Mouse (Mus musculus) T-helper 17 cell (primary cell): ENCODE data around the gene Sppl2b.

ENCODE experiments used
- in situ Hi-C, 2 experiments: fragments of 300-600 bp; cut with MboI, MseI; formaldehyde crosslinking; loops; 1 replicate in 1 of 2; 2 replicates in 1 of 2; pipeline ENCODE4 v1.15.1; 2025; ENCODE audit warnings: high pct_unique_total_duplicates in 2 of 2

Sppl2b gene

GRCm38 (mm10) chr10:80896581-80897485 lies 41.8 kb downstream of the Sppl2b start:
- in situ Hi-C loops: no loop called here

DNA sequence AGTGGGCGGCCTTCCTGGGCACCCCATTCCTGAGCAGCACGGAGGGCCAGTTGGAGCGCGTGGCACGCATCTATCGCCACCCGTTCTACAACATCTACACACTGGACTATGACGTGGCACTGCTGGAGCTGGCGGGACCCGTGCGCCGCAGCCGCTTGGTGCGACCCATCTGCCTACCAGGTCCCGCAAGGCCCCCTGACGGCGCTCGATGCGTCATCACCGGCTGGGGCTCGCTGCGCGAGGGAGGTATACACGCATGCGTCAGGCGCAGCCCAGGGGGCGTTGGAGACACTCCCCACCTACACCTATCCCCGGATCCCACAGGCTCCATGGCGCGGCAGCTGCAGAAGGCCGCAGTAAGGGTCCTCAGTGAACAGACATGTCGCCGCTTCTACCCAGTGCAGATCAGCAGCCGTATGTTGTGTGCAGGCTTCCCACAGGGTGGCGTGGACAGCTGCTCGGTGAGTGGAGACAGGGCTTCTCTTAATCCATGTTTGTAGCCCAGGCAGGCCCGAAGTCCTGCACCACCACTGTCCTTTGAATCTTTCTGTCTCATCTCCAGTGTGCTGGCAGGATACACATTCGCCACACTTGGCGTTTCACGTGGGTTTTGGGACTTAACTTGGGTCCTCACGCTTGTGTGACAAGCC lies 42.9 kb downstream of the Sppl2b start:
- in situ Hi-C loops: no loop called here

DNA sequence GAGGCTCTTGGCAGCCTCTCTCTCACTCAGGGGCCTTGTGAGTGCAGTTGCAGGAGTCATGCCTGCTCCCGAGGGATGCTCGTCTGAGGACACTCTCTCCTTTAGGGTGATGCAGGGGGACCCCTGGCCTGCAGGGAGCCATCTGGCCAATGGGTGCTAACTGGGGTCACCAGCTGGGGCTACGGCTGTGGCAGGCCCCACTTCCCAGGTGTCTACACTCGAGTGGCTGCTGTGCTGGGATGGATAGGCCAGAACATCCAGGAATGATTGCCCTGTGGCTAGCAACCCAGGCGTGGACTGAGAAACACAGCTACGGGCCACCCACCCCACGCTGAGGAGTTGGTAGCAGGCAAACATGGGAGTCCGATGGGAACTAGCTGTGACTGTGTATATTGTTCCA lies 44.0 kb downstream of the Sppl2b start:
- in situ Hi-C loops: no loop called here

DNA sequence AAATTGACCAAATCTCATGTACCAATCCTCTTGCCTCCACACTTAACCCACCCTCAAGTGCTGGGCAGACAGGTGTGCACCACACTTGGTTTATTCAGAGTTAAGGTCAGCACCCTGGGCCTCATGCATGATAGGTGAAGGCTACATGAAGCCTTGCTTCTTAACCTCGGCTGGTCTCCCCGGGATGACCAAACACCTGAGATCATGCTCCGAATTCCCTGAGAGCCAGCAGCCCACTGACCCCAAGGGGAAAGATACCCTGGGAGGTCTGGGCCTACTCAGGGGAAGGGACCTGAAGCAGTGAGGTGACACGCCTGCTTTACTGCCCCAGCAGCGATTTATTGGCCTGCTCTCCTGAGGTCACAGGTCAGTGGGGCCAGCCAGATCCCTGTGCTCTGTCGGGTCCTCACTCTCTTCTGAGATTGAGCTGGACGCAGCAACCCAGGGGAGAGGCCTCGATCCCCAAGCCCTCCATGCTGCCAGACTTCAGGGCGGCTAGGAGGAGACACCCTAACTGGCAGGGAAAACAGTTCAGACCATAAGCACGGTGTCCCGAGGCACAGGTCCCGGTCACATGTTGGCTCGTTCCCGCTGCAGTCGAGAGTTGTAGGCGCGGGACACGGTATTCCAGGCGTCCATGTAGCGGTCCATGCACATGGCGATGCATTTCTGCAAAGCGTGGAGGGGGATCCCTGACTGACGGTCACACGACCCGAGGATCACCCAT lies 44.7 kb downstream of the Sppl2b start:
- in situ Hi-C loops: no loop called here

- in situ Hi-C loops: no loop called here
Measured at GRCm38 (mm10) chr10:80900318-80901247, 45.5 kb downstream of the Sppl2b start, which contains the start of gene Timm13. Gene Timm13 (minus strand): TSS chr10:80900969.

GRCm38 (mm10) chr10:80901409-80902272 lies 46.6 kb downstream of the Sppl2b start:
- in situ Hi-C loops: no loop called here

- in situ Hi-C loops: no loop called here
Measured at GRCm38 (mm10) chr10:80902273-80902940, 47.3 kb downstream of the Sppl2b start.

- in situ Hi-C loops: no loop called here
Measured at GRCm38 (mm10) chr10:80903282-80903681, 48.2 kb downstream of the Sppl2b start.

GRCm38 (mm10) chr10:80904004-80904693 lies 49.1 kb downstream of the Sppl2b start:
- in situ Hi-C loops: no loop called here

DNA sequence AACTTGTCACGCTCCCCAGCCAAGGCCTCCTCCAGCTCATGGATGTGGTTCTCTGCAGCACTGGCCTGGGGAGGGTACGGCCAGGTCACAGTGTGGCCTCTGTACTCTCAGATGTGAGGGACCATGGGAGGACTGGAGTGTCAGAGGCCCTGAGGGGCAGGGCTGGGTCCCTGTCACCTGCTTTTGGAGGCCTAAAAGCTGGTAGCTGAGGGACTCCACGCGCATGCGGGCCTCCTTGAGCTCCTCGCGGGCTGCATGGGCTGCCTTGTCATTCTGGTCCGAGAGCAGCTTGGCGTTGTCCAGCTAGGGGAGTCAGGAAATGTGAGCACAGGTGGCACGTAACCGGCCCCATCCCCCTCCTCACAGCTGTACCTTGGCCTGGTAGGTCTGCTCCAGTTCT lies 49.6 kb downstream of the Sppl2b start:
- in situ Hi-C loops: no loop called here

- in situ Hi-C loops: no loop called here
Measured at GRCm38 (mm10) chr10:80909375-80910162, 54.5 kb downstream of the Sppl2b start.

DNA sequence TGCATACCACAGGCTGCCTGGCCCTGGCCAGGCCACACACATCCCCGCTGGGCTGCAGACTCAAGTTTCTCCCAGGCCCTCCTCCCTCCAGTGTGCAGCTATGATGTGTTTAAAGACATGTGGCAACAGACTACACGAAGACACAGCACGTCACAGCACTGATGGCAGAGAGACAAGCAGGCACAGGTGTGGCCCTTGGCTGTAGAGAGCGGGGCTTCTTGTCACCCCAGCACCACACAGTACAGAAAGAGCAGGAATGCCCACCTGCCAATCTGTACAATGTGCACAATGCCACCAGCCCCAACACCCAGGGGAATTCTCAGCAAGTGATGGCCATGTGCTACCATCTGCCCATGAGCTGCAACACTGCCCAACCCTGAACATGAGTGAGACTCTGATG lies 56.3 kb downstream of the Sppl2b start:
- in situ Hi-C loops: no loop called here

DNA sequence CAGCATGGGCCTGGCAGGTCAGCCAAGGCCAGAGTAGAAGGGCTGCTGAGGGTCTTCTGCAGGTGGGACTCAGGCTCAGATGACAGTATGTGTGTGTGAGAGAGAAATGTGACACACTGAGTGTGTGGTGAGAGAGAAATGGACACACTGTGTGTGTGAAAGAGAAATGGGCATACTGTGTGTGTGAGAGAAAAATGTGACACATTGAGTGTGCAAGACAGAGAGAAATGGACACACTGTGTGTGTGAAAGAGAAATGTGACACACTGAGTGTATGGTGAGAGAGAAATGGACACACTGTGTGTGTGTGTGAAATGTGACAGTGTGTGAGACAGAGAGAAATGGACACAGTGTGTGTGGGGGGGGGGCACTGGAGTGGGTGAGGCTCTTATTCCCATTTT lies 56.8 kb downstream of the Sppl2b start:
- in situ Hi-C loops: no loop called here

GRCm38 (mm10) chr10:80913364-80914011 lies 58.4 kb downstream of the Sppl2b start:
- in situ Hi-C loops: no loop called here

GRCm38 (mm10) chr10:80914253-80914656 lies 59.2 kb downstream of the Sppl2b start:
- in situ Hi-C loops: no loop called here

DNA sequence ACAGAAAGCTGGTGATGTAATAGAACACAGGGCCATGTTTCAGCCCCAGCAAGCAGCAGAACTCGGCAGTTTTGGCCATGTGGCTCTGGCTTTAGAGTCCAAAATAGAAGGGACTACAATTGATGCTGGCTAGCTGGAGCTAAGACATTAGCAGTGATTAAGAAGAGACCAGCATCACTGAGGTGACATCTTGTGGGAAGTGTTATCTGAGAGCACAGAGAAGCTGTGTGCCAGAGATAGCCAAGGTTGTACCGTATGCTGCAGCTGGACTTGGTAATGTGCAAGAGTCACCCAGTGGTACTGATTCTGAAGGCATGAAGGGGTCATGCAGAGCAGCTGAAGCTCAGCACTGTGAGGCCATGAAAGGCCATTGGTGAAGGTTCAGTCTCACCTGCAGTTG lies 60.2 kb downstream of the Sppl2b start:
- in situ Hi-C loops: no loop called here

DNA sequence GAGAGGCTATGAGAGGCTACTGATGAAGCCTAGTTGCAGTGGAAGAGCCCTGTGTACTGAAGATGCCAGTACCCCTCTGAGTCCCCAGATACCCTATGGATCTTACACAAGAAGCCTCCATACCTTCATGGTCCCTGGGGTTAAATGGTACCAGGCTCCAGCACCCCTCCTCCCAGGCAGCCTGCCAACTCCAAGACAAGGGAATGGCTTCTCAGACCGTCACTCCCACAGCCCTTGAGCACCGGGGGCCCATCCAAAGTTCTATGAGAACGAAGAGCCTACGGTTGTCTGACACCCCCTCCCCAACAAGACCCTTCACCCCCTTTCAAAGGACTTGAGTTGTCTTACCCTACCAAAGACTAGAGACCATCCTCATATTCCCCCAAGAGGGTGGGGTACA lies 60.7 kb downstream of the Sppl2b start:
- in situ Hi-C loops: no loop called here

GRCm38 (mm10) chr10:80917336-80917778 lies 62.3 kb downstream of the Sppl2b start:
- in situ Hi-C loops: no loop called here
